Mouse (Mus musculus) heart, adult 9 months (tissue): ENCODE data around the gene Cacna2d3.

Experiments
- DNase-seq, 2 experiments: peaks; one replicate each; pipeline ENCODE4 v3.0.0; 2022; ENCODE audit warnings: low spot score in 2 of 2

Cacna2d3 gene

GRCm38 (mm10) chr14:28948019-28948850, 773.4 kb downstream of the Cacna2d3 start:
- DNase-seq = no peak

DNA sequence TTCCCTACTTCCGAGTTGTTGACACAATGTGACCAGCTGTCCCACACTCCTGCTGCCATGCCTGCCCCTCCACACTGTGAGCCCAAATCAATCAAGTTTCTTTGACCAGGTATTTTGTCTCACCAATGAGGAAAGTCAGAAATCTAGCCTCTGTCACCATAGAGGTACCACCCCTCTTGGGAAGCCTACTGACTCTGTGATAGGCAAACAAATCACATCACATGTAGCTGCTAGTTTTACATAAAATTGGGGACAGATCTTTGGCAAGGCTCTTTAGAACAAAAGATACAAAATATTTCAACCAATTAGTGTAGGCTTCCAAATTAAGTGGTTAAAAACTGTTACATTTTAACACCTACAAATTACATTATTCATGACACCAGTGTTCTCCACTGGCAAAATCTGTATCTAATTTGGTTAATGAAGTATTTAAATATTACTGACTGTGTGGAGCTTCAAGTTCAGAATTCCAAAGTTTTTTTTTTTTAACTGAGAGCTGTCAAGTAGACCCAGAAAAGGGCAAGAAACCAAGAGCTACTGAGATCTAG, 788.8 kb downstream of the Cacna2d3 start:
- no peak for DNase-seq

GRCm38 (mm10) chr14:28923180-28923961, 798.3 kb downstream of the Cacna2d3 start:
- peak; percentile 12 to 17 for DNase-seq

DNA sequence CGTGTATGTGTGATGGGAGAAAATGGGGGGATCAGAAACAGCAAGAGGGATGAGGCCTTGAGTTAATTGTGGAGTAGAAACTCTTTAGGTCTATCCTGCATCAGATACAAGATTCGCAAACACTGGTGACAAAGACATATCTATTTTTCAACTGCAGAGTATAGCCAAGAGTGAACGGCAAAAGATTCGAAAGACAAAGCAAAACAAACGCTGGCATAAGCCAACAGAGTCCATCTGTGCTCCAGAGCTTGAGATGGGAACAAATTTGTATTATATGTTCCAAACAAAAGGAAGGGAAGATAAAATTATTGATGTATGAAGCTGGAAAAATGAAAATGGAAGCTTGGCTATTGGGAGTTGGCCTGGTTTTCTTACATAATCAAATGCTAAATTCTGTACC, 802.8 kb downstream of the Cacna2d3 start:
- no peak for DNase-seq

DNA sequence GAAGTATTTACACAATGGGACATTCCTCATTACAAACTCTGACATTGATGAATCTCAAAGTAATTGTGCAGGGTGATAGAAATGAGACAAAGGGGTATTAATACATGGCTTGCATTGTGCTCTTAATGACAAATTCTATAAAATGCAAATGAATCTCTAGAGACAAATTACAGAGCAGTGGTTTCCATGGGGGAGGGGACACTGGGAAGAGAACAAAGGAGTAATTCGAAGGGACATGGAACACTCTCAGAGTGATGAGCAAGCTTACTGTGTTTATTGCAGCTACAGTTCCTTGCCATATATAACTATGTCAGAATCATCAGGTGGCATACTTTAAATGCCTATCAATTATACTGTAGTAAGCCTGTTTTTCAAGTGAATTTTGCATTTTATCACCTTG, 806.7 kb downstream of the Cacna2d3 start:
- no peak for DNase-seq

- no peak for DNase-seq
Observed at GRCm38 (mm10) chr14:28907659-28908058, 814.0 kb downstream of the Cacna2d3 start.

DNA sequence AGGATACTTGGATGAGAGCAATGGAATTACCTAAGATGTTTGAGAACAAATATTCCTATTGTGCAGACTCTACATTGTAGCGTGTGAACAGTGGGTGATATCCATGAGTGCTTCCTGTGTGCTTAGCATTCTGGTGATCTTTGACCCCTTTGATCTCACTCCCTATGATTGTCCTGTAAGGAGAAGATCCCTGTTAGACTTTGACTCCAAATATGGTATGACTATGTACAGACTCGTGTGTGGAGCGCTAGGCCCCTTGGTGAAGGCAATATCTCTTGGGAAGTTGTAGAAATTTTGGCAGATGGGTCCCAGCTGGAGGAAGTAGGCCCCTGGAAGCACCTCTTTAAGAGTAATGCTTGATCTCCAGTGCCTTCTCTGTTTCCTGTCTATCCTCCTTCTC, 829.1 kb downstream of the Cacna2d3 start:
- DNase-seq = no peak

DNA sequence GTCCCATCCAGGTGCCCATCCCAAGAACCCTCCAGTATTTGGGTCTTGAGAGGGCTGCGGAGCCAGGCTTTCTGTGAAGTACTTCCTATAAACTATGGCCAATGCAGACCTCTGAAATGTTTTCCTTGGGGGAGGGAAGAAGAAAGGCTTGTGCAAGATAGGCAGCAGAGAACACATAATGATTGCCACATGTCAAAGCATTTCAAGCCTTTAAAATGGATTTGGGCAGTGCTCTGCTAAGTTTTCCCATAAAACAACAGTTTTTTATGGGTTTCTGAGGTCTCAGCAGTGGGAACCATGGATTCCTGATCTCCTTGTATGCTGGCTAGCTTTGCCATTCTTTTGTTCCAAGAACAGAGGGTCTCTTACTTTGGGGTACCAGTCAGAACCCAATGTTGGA, 834.3 kb downstream of the Cacna2d3 start:
- DNase-seq = no peak

DNA sequence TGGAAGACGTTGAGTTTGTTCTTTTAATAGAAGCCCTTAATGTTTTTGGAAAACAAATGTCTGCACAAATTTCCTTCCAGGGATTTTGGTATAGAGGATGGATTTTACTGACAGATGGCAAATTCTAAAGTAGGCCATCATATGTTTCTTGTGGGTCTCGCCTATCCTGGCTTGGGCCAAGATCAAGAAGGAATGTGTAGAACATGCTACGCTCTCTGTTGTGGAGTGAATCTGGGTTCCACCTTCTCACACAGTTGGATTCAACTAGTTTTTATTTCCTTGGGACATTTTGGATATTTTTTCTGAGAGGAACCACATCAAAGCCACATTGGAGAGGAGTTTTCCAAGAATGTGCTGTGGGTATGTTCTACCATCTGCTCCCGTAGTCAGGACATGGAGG, 835.0 kb downstream of the Cacna2d3 start:
- DNase-seq = no peak

- DNase-seq = no peak
Observed at GRCm38 (mm10) chr14:28870983-28871382, 850.7 kb downstream of the Cacna2d3 start.

GRCm38 (mm10) chr14:28870382-28870781, 851.3 kb downstream of the Cacna2d3 start:
- DNase-seq = no peak

DNA sequence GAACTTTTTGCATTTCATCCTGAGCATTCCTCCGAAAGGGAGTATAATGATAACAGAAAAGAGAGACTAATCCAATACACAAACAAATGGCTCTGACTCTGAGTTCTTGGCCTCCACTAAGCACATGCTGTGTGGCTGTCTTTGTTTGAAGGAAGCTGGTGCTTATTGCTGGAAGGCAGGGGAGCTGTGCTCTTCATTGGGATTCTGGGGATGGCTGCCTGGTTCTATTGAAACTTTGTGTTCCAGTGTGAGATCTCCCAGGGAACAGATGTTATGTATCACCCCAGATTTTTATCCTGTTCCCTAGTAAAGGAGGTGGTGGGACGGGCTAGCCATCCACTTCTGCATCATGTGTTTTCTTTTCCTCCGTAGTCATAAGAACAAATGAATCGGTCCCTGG, 856.7 kb downstream of the Cacna2d3 start:
- no peak for DNase-seq

DNA sequence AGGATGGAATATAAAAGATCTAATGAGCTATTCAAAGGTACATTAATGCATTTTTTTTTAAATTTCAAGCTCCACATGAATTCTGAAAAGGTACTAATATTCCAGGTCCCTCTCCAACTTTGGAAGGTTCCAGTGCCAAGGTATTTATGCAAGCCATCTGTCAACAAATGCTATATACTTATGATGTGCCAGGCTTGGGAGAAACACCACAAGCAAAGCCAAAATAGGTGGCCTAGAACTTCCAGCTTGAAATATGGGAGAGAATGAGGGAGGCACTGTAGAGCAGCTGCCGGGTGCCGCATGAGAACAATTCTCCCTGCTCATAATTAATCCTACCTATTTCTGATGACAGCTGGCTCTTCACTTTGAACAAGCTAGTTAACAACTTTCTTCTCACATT, 860.5 kb downstream of the Cacna2d3 start:
- DNase-seq = no peak
